23 mouse cellular contexts compared by ENCODE assay signal in genomic region chr9:101300441-101300935, GRCm38 (mm10). TPM values are rescaled to one million over a fixed set of nuclear protein-coding genes. Genes with fewer than 3 reads are reported as not detected.
A peak's percentile ranks its signal among the peaks of the same experiment; 100 is the strongest.
DNase-seq lines count a peak whose midpoint lies in the region; ATAC-seq lines count a peak whose summit lies in the region.
"Had no signal": no experiment of that assay in that cellular context is flagged by ENCODE, and none has a peak within 500 bp of the region (broad histone marks: within the 10 kb centered on the region; RNA-seq: fewer than 3 reads in every experiment).

No protein-coding gene starts in this region.

- DNase-seq in kidney, adult 18-20 months = peak; percentile 33
- no peak for DNase-seq in kidney, postnatal 10 days
- DNase-seq in kidney, adult 9 months = peak; percentile 78
- peak; percentile 59 for DNase-seq in kidney, postnatal 14 days
- peak; percentile 29 for DNase-seq in yolk sac, embryonic 10.5 days (ENCODE audit: low spot score)
- DNase-seq in gastrocnemius, postnatal 25 days = no peak
- DNase-seq in gastrocnemius, postnatal 10 days = no peak
- DNase-seq: adrenal gland, adult 2 months; adrenal gland, postnatal 14 days; cerebellum, adult 11-12 months; cerebellum, adult 8-10 months; cerebellum, postnatal 10 days; cerebellum, postnatal 36 days; embryo, embryonic 11 days; gastrocnemius, adult 2 months; gastrocnemius, postnatal 36 days; heart, postnatal 10 days; heart, postnatal 36 days had no signal

- no peak for ATAC-seq in cerebellum, adult (ENCODE audit: insufficient number of reproducible peaks, low FRiP score, low TSS enrichment)
- ATAC-seq: CD4-positive, CD25-positive, alpha-beta regulatory T cell, adult 4 months; forebrain, embryonic 13.5 days; forebrain, embryonic 16.5 days; hindbrain, postnatal 0 days had no signal

RNA-seq across cellular contexts. Expression of gene Ppp2r3a, which starts 48.9 kb away (rescaled TPM):
- 100 to 1,000 TPM; 152 to 193 TPM for total RNA-seq in gastrocnemius, postnatal 25 days (2021)
- total RNA-seq in gastrocnemius, postnatal 10 days (2021) = 100 to 1,000 TPM; 184 to 206 TPM

Comparison
In these comparisons a context has a peak if more than half of its experiments do, and no peak if none do; other contexts are left out.
1. DNase-seq: peak in kidney, adult 18-20 months (single experiment), kidney, adult 9 months (single experiment), kidney, postnatal 14 days (single experiment) and yolk sac, embryonic 10.5 days (single experiment); none in kidney, postnatal 10 days (single experiment), gastrocnemius, postnatal 25 days (single experiment) and gastrocnemius, postnatal 10 days (single experiment).